Mouse (Mus musculus): ENCODE measurements at regions not wholly inside any gene's neighbourhood (a gene's known extent, or its start where the extent isn't known, plus 50 kb on each side); places are given as distances from the start of the nearest gene placed in this dataset.

DNA sequence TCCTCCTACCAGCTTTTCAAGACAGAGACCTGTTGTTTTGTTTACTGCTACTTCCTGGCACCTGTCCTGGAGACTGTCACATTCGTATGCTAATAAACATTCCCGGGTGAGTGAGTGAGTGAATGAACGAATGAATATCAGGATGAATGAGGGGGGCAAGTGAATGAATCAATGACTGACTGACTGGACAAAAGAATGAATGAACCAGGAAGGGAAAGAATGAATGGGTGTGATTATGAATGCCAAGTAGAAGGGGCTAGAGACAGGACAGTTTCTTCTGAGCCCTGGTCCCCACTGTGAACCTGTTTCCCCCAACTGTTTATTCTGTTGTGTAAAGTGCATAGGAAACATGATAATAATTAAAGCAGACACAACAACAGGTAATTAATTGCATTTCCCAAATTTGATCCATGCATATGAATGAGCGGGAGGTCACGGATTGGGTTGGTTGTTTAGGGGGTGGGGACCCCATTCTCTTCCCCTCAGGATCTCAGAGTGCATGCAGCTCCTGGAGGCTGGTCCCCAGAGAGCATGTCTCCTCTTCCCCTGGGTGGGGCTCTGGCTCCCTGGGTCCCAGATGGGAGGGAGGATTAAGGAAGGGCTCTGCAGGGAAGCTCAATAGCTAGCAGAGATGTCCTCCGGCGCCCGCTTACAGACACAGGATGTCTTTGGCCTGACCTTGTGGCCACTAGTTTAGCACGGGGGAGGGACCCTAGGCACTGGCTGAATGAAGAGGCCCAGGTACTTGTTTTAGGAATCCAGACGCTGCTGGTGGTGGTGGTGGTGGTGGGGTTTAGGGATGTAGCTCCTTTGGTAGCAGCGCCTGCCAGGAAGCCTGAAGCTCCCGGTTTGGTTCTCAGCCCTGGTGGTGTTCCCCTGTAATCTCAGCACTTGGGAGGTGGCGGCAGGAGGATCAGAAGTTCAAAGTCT is 65.4 kb upstream of the Casz1 start:
- no peaks in the 10 kb centered on the region; the same call in 1 of the 2 replicates for H3K4me1 ChIP-seq (replicated peaks; ENCODE audit: control insufficient read depth, insufficient read depth)

GRCm38 (mm10) chr4:148742549-148743413 is 61.4 kb upstream of the Casz1 start:
- no peaks in the 10 kb centered on the region; the same call in 1 of the 2 replicates for H3K4me1 ChIP-seq (replicated peaks; ENCODE audit: control insufficient read depth, insufficient read depth)
- 4% methylated on average over 55 of the region's 65 CpGs for WGBS
- no peaks in the 10 kb centered on the region for H3K36me3 ChIP-seq (ENCODE audit: control insufficient read depth, insufficient read depth, low read length)
- peak overlapping the region; percentile 90 for H3K4me2 ChIP-seq (replicated peaks; ENCODE audit: low read depth)
- TF ChIP-seq CTCF (IDR thresholded peaks at IDR 0.05; ENCODE audit: low read depth) (peak; percentile 85), EP300 (optimal IDR thresholded peaks at IDR 0.05) (no peak)
- H3K4me3 ChIP-seq (ENCODE audit: low read depth, low read length) = peak overlapping the region; percentile 48
- no peaks in the 10 kb centered on the region for H3K9me3 ChIP-seq (ENCODE audit: control insufficient read depth, low read length)
- no peaks in the 10 kb centered on the region for H3K27me3 ChIP-seq (ENCODE audit: control insufficient read depth, insufficient read depth, low read length)
- H3K27ac ChIP-seq (replicated peaks) = no peak overlapping the region
- peak overlapping the region; percentile 66 for H3K9ac ChIP-seq (ENCODE audit: low read length)
- peak; percentile 82 for DNase-seq (ENCODE audit: low spot score)
- ATAC-seq (ENCODE audit: low FRiP score, low TSS enrichment) = peak; percentile 67

More for the DNA sequence above, 65.4 kb upstream of the Casz1 start:
- Histone ChIP-seq H3K27ac (replicated peaks) (no peak overlapping the region), H3K4me2 (replicated peaks; ENCODE audit: low read depth) (no peak overlapping the region), H3K4me3 (ENCODE audit: low read depth, low read length) (no peak overlapping the region), H3K27me3 (ENCODE audit: control insufficient read depth, insufficient read depth, low read length) (no peaks in the 10 kb centered on the region), H3K9ac (ENCODE audit: low read length) (no peak overlapping the region), H3K9me3 (ENCODE audit: control insufficient read depth, low read length) (no peaks in the 10 kb centered on the region), H3K36me3 (ENCODE audit: control insufficient read depth, insufficient read depth, low read length) (no peaks in the 10 kb centered on the region)
- TF ChIP-seq EP300 (optimal IDR thresholded peaks at IDR 0.05) (no peak), CTCF (IDR thresholded peaks at IDR 0.05; ENCODE audit: low read depth) (no peak)
- DNase-seq (ENCODE audit: low spot score) = no peak
- whole genome bisulfite sequencing = 48% methylated on average over 13 of the region's 13 CpGs
- ATAC-seq (ENCODE audit: low FRiP score, low TSS enrichment) = no peak

DNA sequence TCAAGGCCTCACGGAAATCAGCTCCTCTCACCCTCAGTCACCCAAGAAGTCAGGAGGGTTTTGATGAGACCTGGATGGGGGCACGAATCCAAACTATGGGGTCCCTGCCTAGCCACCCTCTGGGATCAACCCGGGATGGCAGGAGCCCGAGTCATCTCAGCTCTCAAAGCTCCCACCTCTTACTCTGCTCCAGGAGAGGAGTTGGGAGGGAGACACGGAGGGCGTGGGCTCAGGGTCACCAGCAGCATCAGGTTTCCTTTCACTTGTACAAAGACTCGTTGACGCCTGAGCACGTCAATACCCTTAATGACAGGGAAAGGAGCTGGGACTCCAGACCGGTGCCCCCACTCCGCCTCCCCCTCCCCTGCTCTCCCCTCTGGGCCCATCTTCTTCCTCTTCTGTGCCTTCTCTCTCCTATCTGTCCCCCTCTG is 60.8 kb upstream of the Casz1 start:
- 42% methylated on average over 11 of the region's 11 CpGs for WGBS
- Histone ChIP-seq H3K4me1 (replicated peaks; ENCODE audit: control insufficient read depth, insufficient read depth) (no peaks in the 10 kb centered on the region; the same call in 1 of the 2 replicates), H3K27me3 (ENCODE audit: control insufficient read depth, insufficient read depth, low read length) (no peaks in the 10 kb centered on the region), H3K9ac (ENCODE audit: low read length) (no peak overlapping the region), H3K4me3 (ENCODE audit: low read depth, low read length) (peak overlapping the region; percentile 48; the same call in 1 of the 2 replicates), H3K9me3 (ENCODE audit: control insufficient read depth, low read length) (no peaks in the 10 kb centered on the region), H3K4me2 (replicated peaks; ENCODE audit: low read depth) (no peak overlapping the region; the same call in 1 of the 2 replicates), H3K36me3 (ENCODE audit: control insufficient read depth, insufficient read depth, low read length) (no peaks in the 10 kb centered on the region), H3K27ac (replicated peaks) (no peak overlapping the region)
- DNase-seq (ENCODE audit: low spot score) = no peak
- TF ChIP-seq CTCF (IDR thresholded peaks at IDR 0.05; ENCODE audit: low read depth) (no peak), EP300 (optimal IDR thresholded peaks at IDR 0.05) (no peak)
- peak; percentile 10; the same call in 1 of the 2 replicates for ATAC-seq (ENCODE audit: low FRiP score, low TSS enrichment)

DNA sequence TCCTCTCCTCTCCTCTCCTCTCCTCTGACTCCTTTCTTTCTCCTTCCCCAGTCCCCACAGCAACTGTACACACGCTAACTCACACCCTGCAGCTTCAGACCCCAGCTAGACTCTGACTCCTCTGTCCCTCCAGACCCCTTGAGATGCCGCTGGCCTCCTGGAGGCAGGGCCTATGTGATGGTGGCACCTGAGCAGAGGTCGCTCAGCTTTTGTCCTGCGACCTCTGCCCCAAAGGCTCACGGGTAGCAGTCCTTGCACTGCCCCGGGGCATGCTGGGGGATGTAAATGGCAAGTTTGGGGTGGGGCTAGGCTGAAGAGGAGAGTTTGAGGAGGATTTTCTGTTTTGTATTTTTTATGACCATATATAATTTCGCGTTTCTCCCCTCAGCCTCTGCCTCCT is 60.2 kb upstream of the Casz1 start:
- H3K9me3 ChIP-seq (ENCODE audit: control insufficient read depth, low read length) = no peaks in the 10 kb centered on the region
- H3K9ac ChIP-seq (ENCODE audit: low read length) = no peak overlapping the region
- no peaks in the 10 kb centered on the region for H3K36me3 ChIP-seq (ENCODE audit: control insufficient read depth, insufficient read depth, low read length)
- TF ChIP-seq EP300 (optimal IDR thresholded peaks at IDR 0.05) (no peak), CTCF (IDR thresholded peaks at IDR 0.05; ENCODE audit: low read depth) (no peak)
- 76% methylated on average over 8 of the region's 8 CpGs for WGBS
- H3K4me3 ChIP-seq (ENCODE audit: low read depth, low read length) = no peak overlapping the region
- H3K4me2 ChIP-seq (replicated peaks; ENCODE audit: low read depth) = no peak overlapping the region
- no peaks in the 10 kb centered on the region; the same call in 1 of the 2 replicates for H3K4me1 ChIP-seq (replicated peaks; ENCODE audit: control insufficient read depth, insufficient read depth)
- H3K27me3 ChIP-seq (ENCODE audit: control insufficient read depth, insufficient read depth, low read length) = no peaks in the 10 kb centered on the region
- DNase-seq (ENCODE audit: low spot score) (no peak), ATAC-seq (ENCODE audit: low FRiP score, low TSS enrichment) (no peak)
- no peak overlapping the region for H3K27ac ChIP-seq (replicated peaks)

DNA sequence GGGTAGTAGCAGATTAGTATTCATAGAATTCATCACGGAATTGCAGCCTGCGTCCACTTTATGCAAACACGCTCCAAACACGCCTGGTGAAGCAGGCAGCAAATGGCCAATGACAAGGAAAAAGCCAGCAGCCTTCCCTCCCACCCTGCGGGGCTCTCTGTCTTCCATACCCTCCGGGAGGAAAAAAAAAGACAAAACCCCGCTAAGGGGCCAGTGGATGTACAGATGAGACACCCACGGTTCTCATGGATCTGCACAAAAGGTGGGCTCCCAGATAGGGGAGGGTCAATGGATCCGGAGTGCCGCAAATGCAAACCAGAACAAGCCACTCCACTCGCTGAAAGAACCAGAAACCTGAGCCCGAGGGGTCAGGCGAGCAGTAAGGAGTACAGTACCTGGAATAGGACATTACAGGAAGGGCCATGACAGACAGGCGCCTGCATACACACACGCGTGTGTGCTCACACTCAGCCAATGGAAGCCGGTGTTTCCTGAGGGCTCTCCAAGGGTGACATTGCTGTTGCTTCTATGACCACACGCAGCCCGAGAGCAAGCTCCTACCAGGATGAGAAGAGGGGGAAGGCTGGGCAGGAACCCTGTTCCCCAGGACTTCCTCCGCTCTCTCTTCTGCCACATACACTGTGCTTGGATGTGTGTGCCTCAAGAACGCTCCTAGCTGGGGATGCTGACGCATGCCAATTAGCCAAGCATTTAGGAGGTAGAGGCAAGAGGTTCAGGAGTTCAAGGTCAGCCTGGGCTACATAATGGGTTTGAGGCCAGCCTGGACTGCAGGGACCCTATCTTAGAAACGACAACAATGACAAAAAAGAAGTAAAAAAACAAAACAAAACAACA is 57.5 kb upstream of the Casz1 start:
- H3K4me2 ChIP-seq (replicated peaks; ENCODE audit: low read depth) = no peak overlapping the region
- no peak overlapping the region for H3K27ac ChIP-seq (replicated peaks)
- no peaks in the 10 kb centered on the region; the same call in 1 of the 2 replicates for H3K4me1 ChIP-seq (replicated peaks; ENCODE audit: control insufficient read depth, insufficient read depth)
- WGBS = 54% methylated on average over 23 of the region's 23 CpGs
- no peak for DNase-seq (ENCODE audit: low spot score)
- H3K36me3 ChIP-seq (ENCODE audit: control insufficient read depth, insufficient read depth, low read length) = no peaks in the 10 kb centered on the region
- H3K9ac ChIP-seq (ENCODE audit: low read length) = no peak overlapping the region
- no peaks in the 10 kb centered on the region for H3K9me3 ChIP-seq (ENCODE audit: control insufficient read depth, low read length)
- TF ChIP-seq EP300 (optimal IDR thresholded peaks at IDR 0.05) (no peak), CTCF (IDR thresholded peaks at IDR 0.05; ENCODE audit: low read depth) (no peak)
- H3K27me3 ChIP-seq (ENCODE audit: control insufficient read depth, insufficient read depth, low read length) = no peaks in the 10 kb centered on the region
- no peak overlapping the region for H3K4me3 ChIP-seq (ENCODE audit: low read depth, low read length)
- ATAC-seq (ENCODE audit: low FRiP score, low TSS enrichment) = no peak
